ENCODE assay signal across 8 mouse cellular contexts in the genomic region with DNA sequence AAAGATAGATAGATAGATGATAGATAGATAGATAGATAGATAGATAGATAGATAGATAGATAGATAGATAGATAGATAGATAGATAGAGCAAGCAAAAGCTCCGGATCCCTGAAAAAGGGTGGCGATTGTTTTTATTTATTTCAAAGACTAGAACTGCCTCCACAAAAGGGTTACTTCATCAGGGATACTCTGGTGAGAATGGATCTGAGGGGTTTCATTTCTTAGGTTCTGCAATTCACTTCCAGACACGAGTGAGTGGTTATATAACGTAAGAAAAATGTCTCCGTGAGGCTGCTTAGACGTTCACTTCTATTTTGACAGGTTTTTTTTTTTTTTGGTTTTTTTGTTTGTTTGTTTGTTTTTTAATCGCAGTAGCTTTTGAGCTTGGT. TPM values are rescaled to one million over a fixed set of nuclear protein-coding genes. Genes with fewer than 3 reads are reported as not detected.
A peak's percentile ranks its signal among the peaks of the same experiment; 100 is the strongest.
DNase-seq lines count a peak whose midpoint lies in the region; ATAC-seq and TF ChIP-seq lines count a peak whose summit lies in the region.

No protein-coding gene starts in this region.

- H3K4me1 ChIP-seq in lung, postnatal 0 days (ENCODE audit: insufficient read depth, low read depth, low read length), result no peaks in the 10 kb centered on the region
- H3K4me1 ChIP-seq in limb, embryonic 15.5 days, result no peaks in the 10 kb centered on the region
- H3K4me1 ChIP-seq in stomach, embryonic 16.5 days (ENCODE audit: control insufficient read depth, insufficient read depth, low read length), result no peaks in the 10 kb centered on the region

- no peaks in the 10 kb centered on the region for H3K36me3 ChIP-seq in lung, postnatal 0 days (ENCODE audit: insufficient read depth, low read length)
- H3K36me3 ChIP-seq in limb, embryonic 15.5 days, result no peaks in the 10 kb centered on the region
- H3K36me3 ChIP-seq in stomach, embryonic 16.5 days (ENCODE audit: control insufficient read depth, insufficient read depth, low read length), result no peaks in the 10 kb centered on the region

- 28% methylated on average over 7 of the region's 7 CpGs for WGBS in lung, postnatal 0 days
- 33% methylated on average over 7 of the region's 7 CpGs for WGBS in limb, embryonic 15.5 days
- WGBS in stomach, embryonic 16.5 days, result 26% methylated on average over 7 of the region's 7 CpGs

- H3K27ac ChIP-seq in lung, postnatal 0 days (ENCODE audit: low read length), result no peak overlapping the region
- no peak overlapping the region for H3K27ac ChIP-seq in limb, embryonic 15.5 days
- H3K27ac ChIP-seq in stomach, embryonic 16.5 days (ENCODE audit: low read length), result no peak overlapping the region

- peak overlapping the region; percentile 49; the same call in 1 of the 2 replicates for H3K4me3 ChIP-seq in lung, postnatal 0 days (ENCODE audit: low read depth, low read length)
- peak overlapping the region; percentile 53 for H3K4me3 ChIP-seq in limb, embryonic 15.5 days
- peak overlapping the region; percentile 61 for H3K4me3 ChIP-seq in stomach, embryonic 16.5 days (replicated peaks; ENCODE audit: low read length)

- H3K9me3 ChIP-seq in lung, postnatal 0 days (ENCODE audit: low read length), result no peaks in the 10 kb centered on the region
- no peaks in the 10 kb centered on the region for H3K9me3 ChIP-seq in limb, embryonic 15.5 days
- no peaks in the 10 kb centered on the region for H3K9me3 ChIP-seq in stomach, embryonic 16.5 days (replicated peaks; ENCODE audit: control insufficient read depth, low read length)

- H3K27me3 ChIP-seq in lung, postnatal 0 days (replicated peaks; ENCODE audit: insufficient read depth, low read length), result no peaks in the 10 kb centered on the region
- no peaks in the 10 kb centered on the region for H3K27me3 ChIP-seq in limb, embryonic 15.5 days
- H3K27me3 ChIP-seq in stomach, embryonic 16.5 days (ENCODE audit: control insufficient read depth, insufficient read depth, low read length), result no peaks in the 10 kb centered on the region

- ATAC-seq in CD4-positive, CD25-positive, alpha-beta regulatory T cell, adult 4 months, result no peak
- ATAC-seq in lung, postnatal 0 days, result no peak
- ATAC-seq in limb, embryonic 15.5 days (ENCODE audit: insufficient number of reproducible peaks, low FRiP score, low TSS enrichment, low read depth), result no peak
- no peak for ATAC-seq in stomach, embryonic 16.5 days (ENCODE audit: insufficient read depth, low FRiP score)

- TF ChIP-seq EP300 in lung, postnatal 0 days (IDR thresholded peaks at IDR 0.05), result no peak

- peak; percentile 1 for DNase-seq in CD4-positive, CD25-positive, alpha-beta regulatory T cell, adult 2 months (ENCODE audit: low read depth, low spot score)
- no peak for DNase-seq in lung, postnatal 0 days (ENCODE audit: low spot score)
- DNase-seq in lung, postnatal 10 days, result no peak
- no peak for DNase-seq in layer of hippocampus, adult 8-10 months (ENCODE audit: low spot score in 2 of 2)
- no peak for DNase-seq in cerebellum, postnatal 36 days

- no peak for TF ChIP-seq CTCF in lung, postnatal 0 days (IDR thresholded peaks at IDR 0.05)

- H3K4me2 ChIP-seq in lung, postnatal 0 days (replicated peaks; ENCODE audit: low read depth, low read length), result peak overlapping the region; percentile 28; the same call in 1 of the 2 replicates
- H3K4me2 ChIP-seq in limb, embryonic 15.5 days, result peak overlapping the region; percentile 37
- H3K4me2 ChIP-seq in stomach, embryonic 16.5 days (ENCODE audit: low read depth, low read length), result peak overlapping the region; percentile 51

- no peak overlapping the region for H3K9ac ChIP-seq in lung, postnatal 0 days (replicated peaks; ENCODE audit: low read depth)
- H3K9ac ChIP-seq in limb, embryonic 15.5 days, result no peak overlapping the region
- no peak overlapping the region for H3K9ac ChIP-seq in stomach, embryonic 16.5 days (ENCODE audit: low read length)

RNA-seq across cellular contexts. Expression of a gene that starts 2.2 kb away (rescaled TPM):
- polyA plus RNA-seq in CD4-positive, CD25-positive, alpha-beta regulatory T cell, adult 4 months (2017; shearing (Covaris generic)), result 1 to 10 TPM; 5.4 to 5.7 TPM
- polyA plus RNA-seq in lung, postnatal 0 days (2015; fragmentation: Nextera tagmentation; extraction: Ambion mirVana), result 13.8 and 14.7 TPM in 2 replicates
- polyA plus RNA-seq in limb, embryonic 15.5 days (2015; fragmentation: Nextera tagmentation; extraction: Ambion mirVana), result 17.8 and 17.9 TPM in 2 replicates
- polyA plus RNA-seq in stomach, embryonic 16.5 days (2015; fragmentation: Nextera tagmentation; extraction: Ambion mirVana), result 23.7 and 25.7 TPM in 2 replicates
- 10 to 100 TPM; 30.4 to 35.8 (median 33.8) TPM for total RNA-seq in layer of hippocampus, adult 8-10 months (2022)

RNA-seq across cellular contexts. Expression of a gene that starts 32.0 kb away (rescaled TPM):
- polyA plus RNA-seq in CD4-positive, CD25-positive, alpha-beta regulatory T cell, adult 4 months (2017; shearing (Covaris generic)), result not detected
- polyA plus RNA-seq in lung, postnatal 0 days (2015; fragmentation: Nextera tagmentation; extraction: Ambion mirVana), result not detected in 2 replicates
- polyA plus RNA-seq in limb, embryonic 15.5 days (2015; fragmentation: Nextera tagmentation; extraction: Ambion mirVana), result not detected in 2 replicates
- 0.03 and 0.05 TPM in 2 replicates for polyA plus RNA-seq in stomach, embryonic 16.5 days (2015; fragmentation: Nextera tagmentation; extraction: Ambion mirVana)
- total RNA-seq in layer of hippocampus, adult 8-10 months (2022), result 1 to 10 TPM in 1 of 4 experiments, under 1 TPM in 3; 0.41 to 1.0 (median 0.72) TPM
